ENCODE assay signal across 7 mouse cellular contexts in the genomic region with DNA sequence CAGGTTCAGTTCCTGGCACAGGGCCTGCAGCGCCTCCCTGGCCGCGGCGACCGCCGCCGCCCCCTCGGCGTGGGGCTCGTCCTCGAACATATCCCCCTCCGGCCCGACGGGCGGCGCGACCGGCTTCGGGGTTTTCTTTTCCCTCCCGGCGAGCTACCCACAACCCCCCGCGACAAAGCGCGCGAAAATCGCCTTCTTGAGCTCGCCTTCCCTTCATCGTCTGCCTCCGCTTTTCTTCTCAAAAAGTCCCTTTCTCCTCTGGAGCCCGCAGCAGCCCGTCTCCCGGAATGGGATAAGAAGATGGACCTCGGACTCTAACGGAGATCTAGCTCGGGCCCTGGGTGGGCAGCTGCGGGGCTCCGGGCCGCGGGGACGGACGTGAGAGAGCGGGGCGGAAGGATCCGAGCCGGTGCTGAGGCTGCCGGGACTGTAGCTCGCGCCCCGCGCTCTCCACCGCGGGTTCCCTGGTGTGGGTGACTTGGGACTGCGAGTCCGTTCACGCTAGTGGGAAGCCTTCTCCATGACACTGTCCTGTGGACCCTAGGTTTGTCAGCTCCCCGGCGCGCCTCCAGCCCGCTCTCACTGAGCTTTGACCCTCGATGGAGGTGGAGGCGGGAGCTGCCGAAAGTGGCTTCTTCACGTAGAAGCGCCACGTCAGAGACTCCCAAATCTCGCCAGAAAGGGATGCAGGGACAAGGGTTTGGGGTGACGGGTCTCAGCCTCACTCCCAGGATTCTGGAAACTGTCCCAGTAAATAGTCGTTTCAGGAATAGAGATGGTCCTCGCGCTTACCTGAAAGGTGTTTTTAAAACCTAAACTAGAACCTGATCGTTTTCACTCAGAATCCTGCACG. TPM values are rescaled to one million over a fixed set of nuclear protein-coding genes. Genes with fewer than 3 reads are reported as not detected.
DNase-seq lines count a peak whose midpoint lies in the region; ATAC-seq lines count a peak whose summit lies in the region.

Gene Rbl1 (minus strand): TSS at position 169 of the 853 bp plus-strand sequence.

- H3K9ac ChIP-seq in midbrain, embryonic 13.5 days (replicated peaks), result peak within 1 kb of the TSS; percentile 81

- H3K27ac ChIP-seq in limb, embryonic 10.5 days, result peak within 1 kb of the TSS; percentile 98
- H3K27ac ChIP-seq in midbrain, embryonic 13.5 days, result peak within 1 kb of the TSS; percentile 98

- peak within 1 kb of the TSS; percentile 78 for H3K4me3 ChIP-seq in limb, embryonic 10.5 days
- H3K4me3 ChIP-seq in midbrain, embryonic 13.5 days (replicated peaks), result peak within 1 kb of the TSS; percentile 82

- peak; percentile 80 for DNase-seq in adrenal gland, adult 8-10 months
- DNase-seq in embryo, embryonic 9.5 days (ENCODE audit: extremely low spot score), result peak; percentile 98
- peak; percentile 87 for DNase-seq in kidney, adult 11 months
- DNase-seq in limb, embryonic 10.5 days (ENCODE audit: low spot score), result peak; percentile 96
- DNase-seq in spleen, adult 12 weeks (ENCODE audit: low spot score), result peak; percentile 87

- no peaks in the 10 kb centered on the region for H3K9me3 ChIP-seq in limb, embryonic 10.5 days (replicated peaks)
- no peaks in the 10 kb centered on the region for H3K9me3 ChIP-seq in midbrain, embryonic 13.5 days

- H3K4me1 ChIP-seq in limb, embryonic 10.5 days, result peaks cover 14% of the 10 kb centered on the region
- peaks cover 22% of the 10 kb centered on the region for H3K4me1 ChIP-seq in midbrain, embryonic 13.5 days (replicated peaks)

- peak; percentile 74 for ATAC-seq in granulocyte monocyte progenitor cell, adult 5-6 weeks (replicated peaks; ENCODE audit: poor library complexity, severe bottlenecking)
- peak; percentile 90 for ATAC-seq in midbrain, embryonic 13.5 days

- peak within 1 kb of the TSS; percentile 72 for H3K4me2 ChIP-seq in midbrain, embryonic 13.5 days (replicated peaks)

- WGBS in limb, embryonic 10.5 days, result 1% methylated on average over 73 of the region's 73 CpGs
- 2% methylated on average over 71 of the region's 73 CpGs for WGBS in midbrain, embryonic 13.5 days

- H3K27me3 ChIP-seq in limb, embryonic 10.5 days (ENCODE audit: low read depth, poor library complexity, severe bottlenecking), result no peaks in the 10 kb centered on the region
- H3K27me3 ChIP-seq in midbrain, embryonic 13.5 days, result no peaks in the 10 kb centered on the region

- peaks cover 25% of the 10 kb centered on the region for H3K36me3 ChIP-seq in limb, embryonic 10.5 days
- 0 out of 2 replicates have a peak, but pooled peaks cover 3% of the 10 kb centered on the region for H3K36me3 ChIP-seq in midbrain, embryonic 13.5 days

RNA-seq across cellular contexts. Expression of gene Rbl1, which starts in this region (rescaled TPM):
- total RNA-seq in adrenal gland, adult 8-10 months (2022), result 1 to 10 TPM; 3.6 to 6.1 (median 5.2) TPM
- total RNA-seq in granulocyte monocyte progenitor cell, adult 5-6 weeks (2014; fragmentation: Nextera tagmentation), result 58.6 and 76.1 TPM in 2 replicates
- 80.7 and 89.9 TPM in 2 replicates for total RNA-seq in granulocyte monocyte progenitor cell, adult 5-6 weeks (2017)
- polyA plus RNA-seq in limb, embryonic 10.5 days (2016; fragmentation: Nextera tagmentation; extraction: Ambion mirVana), result 16.6 and 23.8 TPM in 2 replicates
- 13.8 and 14.0 TPM in 2 replicates for polyA plus RNA-seq in midbrain, embryonic 13.5 days (2015; fragmentation: Nextera tagmentation; extraction: Ambion mirVana)

Comparison
In these comparisons a context has a peak if more than half of its experiments do, and no peak if none do; other contexts are left out.
1. Peak in every context shown above with its lines: DNase-seq, ATAC-seq, H3K4me3 ChIP-seq and H3K27ac ChIP-seq.
2. RNA of gene Rbl1 (total RNA-seq): 58.6 to 89.9 TPM in granulocyte monocyte progenitor cell, adult 5-6 weeks; 3.6 to 6.1 TPM in adrenal gland, adult 8-10 months; every median in the first group is over 4 times any median in the second.